Mouse (Mus musculus) colon, adult 2 months (tissue): ENCODE measurements around the gene Tom1. TPM values are rescaled to one million over a fixed set of nuclear protein-coding genes. Genes with fewer than 3 reads are reported as not detected.

Experiments used
- polyA plus RNA-seq: library from polyadenylated mRNA; depleted of rRNA; stranded (reverse); fragments of >200 nt; gene quantifications from 2 replicates; pipeline ENCODE4 v1.2.3, GENCODE M21; 2012; rRNA removed

The Tom1 gene
- 42.2 and 42.7 TPM in 2 replicates for polyA plus RNA-seq

GRCm38 (mm10) chr8:75033511-75034243, at the start of gene Tom1:
Gene Tom1, plus strand, starts transcription at chr8:75033705.

DNA sequence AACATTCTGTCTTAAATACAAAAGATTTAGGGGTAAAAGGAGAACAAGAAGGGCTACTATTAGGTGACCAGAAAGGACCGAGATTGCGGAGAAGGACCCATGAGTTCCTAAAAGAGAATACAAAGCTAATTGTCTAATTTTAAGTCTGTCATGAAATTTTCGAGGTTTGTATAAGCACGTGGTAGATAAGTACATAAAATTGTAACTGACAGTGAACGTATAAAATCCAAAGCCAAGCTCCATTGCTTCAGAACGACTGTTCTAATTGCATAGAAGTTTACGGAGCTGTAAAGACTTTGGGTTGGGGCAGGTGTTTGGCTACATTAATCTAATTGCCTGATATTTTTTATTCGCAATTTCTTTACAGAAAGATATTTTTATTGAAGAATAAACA, 40.4 kb upstream of the Tom1 start, which contains the start of gene Hmgxb4:
Hmgxb4 (plus strand) TSS at position 276 of the 394 bp plus-strand sequence.

DNA sequence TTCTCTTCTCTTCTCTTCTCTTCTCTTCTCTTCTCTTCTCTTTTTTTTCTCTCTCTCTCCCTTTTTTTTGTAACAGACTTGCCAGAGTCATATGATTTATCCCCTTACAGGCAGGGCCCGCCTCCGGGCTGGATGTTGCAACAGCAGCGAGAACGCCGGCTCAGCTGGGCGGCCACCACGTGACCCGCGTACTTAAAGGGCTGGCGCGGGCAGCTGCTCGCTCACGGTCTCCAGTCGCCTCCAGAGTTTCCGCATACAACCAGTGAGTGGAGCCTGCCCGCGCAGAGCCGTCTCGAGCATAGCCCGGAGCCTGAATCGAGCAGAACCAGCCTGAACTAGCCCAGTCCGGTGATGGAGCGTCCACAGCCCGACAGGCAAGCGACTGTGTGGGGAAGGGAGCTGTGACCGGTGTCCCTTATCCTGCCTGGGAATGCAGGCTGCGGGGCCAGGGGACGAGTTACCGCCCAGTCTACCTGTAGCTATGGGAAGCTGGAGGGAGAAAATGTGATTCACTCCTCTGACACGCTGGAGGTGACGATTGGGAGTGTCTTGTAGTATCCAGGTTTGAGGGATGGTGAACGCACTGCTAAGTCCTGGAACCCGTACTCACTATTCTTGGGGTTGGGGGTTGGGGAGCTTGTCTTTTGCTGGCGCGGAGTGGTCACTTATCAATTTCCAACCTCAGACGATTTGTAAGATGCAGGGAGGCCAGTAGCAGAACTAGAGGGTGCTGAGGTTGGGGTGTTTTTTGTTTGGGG, 60.1 kb downstream of the Tom1 start, which contains the start of gene Hmox1:
Hmox1 (plus strand) TSS at position 223 of the 758 bp plus-strand sequence.

GRCm38 (mm10) chr8:75109236-75109967, 75.9 kb downstream of the Tom1 start, which contains the start of gene Mcm5:
Gene Mcm5, plus strand, starts transcription at chr8:75109569.

Other genes with a start within 250 kb of the Tom1 start
- gene Isx, start 160.5 kb upstream of the Tom1 start, polyA plus RNA-seq, result 55.7 and 136 TPM in 2 replicates
- 7.6 and 10.0 TPM in 2 replicates for gene Hmgxb4, start 40.3 kb upstream of the Tom1 start, polyA plus RNA-seq
- 8.4 and 9.0 TPM in 2 replicates for gene Hmox1, start 59.9 kb downstream of the Tom1 start, polyA plus RNA-seq
- 20.7 and 22.4 TPM in 2 replicates for gene Mcm5, start 75.9 kb downstream of the Tom1 start, polyA plus RNA-seq
- 21.4 and 28.8 TPM in 2 replicates for gene Rasd2, start 180.2 kb downstream of the Tom1 start, polyA plus RNA-seq